In the genomic region with DNA sequence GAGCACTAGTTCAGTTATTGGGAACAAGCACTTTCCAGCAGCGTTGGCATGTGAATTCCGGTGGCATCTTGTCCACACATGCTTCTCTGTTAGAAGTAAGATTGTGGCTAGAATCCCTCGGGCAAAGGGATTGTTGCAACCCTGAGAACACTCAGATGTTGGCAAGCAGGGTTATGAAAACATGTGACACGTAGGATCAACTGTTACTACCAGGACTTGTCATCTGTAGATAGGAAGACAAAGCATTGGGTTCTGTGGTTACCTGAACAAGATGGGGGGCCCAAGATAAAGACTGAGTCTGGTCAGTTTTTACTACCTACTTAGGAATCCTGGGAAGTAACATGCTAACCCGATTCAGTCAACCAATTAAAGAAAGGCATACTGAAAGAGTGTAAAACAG, we compare ENCODE assay signal across 19 mouse cellular contexts. TPM values are rescaled to one million over a fixed set of nuclear protein-coding genes. Genes with fewer than 3 reads are reported as not detected.
DNase-seq lines count a peak whose midpoint lies in the region; ATAC-seq lines count a peak whose summit lies in the region.
"Had no signal": no experiment of that assay in that cellular context is flagged by ENCODE, and none has a peak within 500 bp of the region (broad histone marks: within the 10 kb centered on the region; RNA-seq: fewer than 3 reads in every experiment).

No protein-coding gene starts in this region.

- no peak for ATAC-seq in liver, embryonic 16.5 days (ENCODE audit: low read depth)
- no peak for ATAC-seq in liver, embryonic 11.5 days (replicated peaks; ENCODE audit: low FRiP score)
- peak; percentile 66 for ATAC-seq in megakaryocyte-erythroid progenitor cell, adult 5-6 weeks (replicated peaks; ENCODE audit: low FRiP score, low TSS enrichment, poor library complexity, severe bottlenecking)

- no peaks in the 10 kb centered on the region; the same call in 1 of the 2 replicates for H3K4me1 ChIP-seq in liver, embryonic 16.5 days (ENCODE audit: control insufficient read depth, low read depth, low read length)
- no peaks in the 10 kb centered on the region for H3K4me1 ChIP-seq in liver, embryonic 11.5 days (replicated peaks; ENCODE audit: control insufficient read depth, insufficient read depth, low read length)
- H3K4me1 ChIP-seq: embryonic facial prominence, embryonic 12.5 days; forebrain, embryonic 12.5 days; hindbrain, embryonic 15.5 days; midbrain, embryonic 13.5 days had no signal

- no peak overlapping the region for H3K4me3 ChIP-seq in liver, embryonic 16.5 days (ENCODE audit: low read depth, low read length)
- H3K4me3 ChIP-seq in liver, embryonic 11.5 days (ENCODE audit: low read depth, low read length), result no peak overlapping the region
- H3K4me3 ChIP-seq: embryonic facial prominence, embryonic 12.5 days; forebrain, embryonic 12.5 days; heart, embryonic 13.5 days; hindbrain, embryonic 15.5 days; midbrain, embryonic 13.5 days had no signal

- H3K27me3 ChIP-seq in liver, embryonic 16.5 days (ENCODE audit: control insufficient read depth, insufficient read depth, low read depth, low read length), result no peaks in the 10 kb centered on the region
- H3K27me3 ChIP-seq in liver, embryonic 11.5 days (replicated peaks; ENCODE audit: control insufficient read depth, insufficient read depth, low read length), result no peaks in the 10 kb centered on the region
- H3K27me3 ChIP-seq: embryonic facial prominence, embryonic 12.5 days; forebrain, embryonic 12.5 days; heart, embryonic 13.5 days; hindbrain, embryonic 15.5 days; midbrain, embryonic 13.5 days had no signal

- H3K9me3 ChIP-seq in liver, embryonic 16.5 days (replicated peaks; ENCODE audit: control insufficient read depth, low read length), result no peaks in the 10 kb centered on the region
- H3K9me3 ChIP-seq in liver, embryonic 11.5 days (ENCODE audit: control insufficient read depth, low read length), result no peaks in the 10 kb centered on the region
- H3K9me3 ChIP-seq: embryonic facial prominence, embryonic 12.5 days; forebrain, embryonic 12.5 days; heart, embryonic 13.5 days; hindbrain, embryonic 15.5 days; midbrain, embryonic 13.5 days had no signal

- H3K27ac ChIP-seq in liver, embryonic 16.5 days (ENCODE audit: low read length), result 0 out of 2 replicates have a peak overlapping the region, but pooled peaks have one; percentile 4
- no peak overlapping the region for H3K27ac ChIP-seq in liver, embryonic 11.5 days (ENCODE audit: low read depth, low read length)
- H3K27ac ChIP-seq: embryonic facial prominence, embryonic 12.5 days; forebrain, embryonic 12.5 days; heart, embryonic 13.5 days; hindbrain, embryonic 15.5 days; midbrain, embryonic 13.5 days had no signal

- peak; percentile 47 for DNase-seq in adrenal gland, postnatal 10 days
- no peak for DNase-seq in adrenal gland, adult 8-10 months
- DNase-seq in liver, embryonic 11.5 days (ENCODE audit: low spot score), result no peak
- peak; percentile 80 for DNase-seq in adipocyte (ENCODE audit: low spot score)
- no peak for DNase-seq in spleen, postnatal 14 days (ENCODE audit: low spot score in 2 of 2)
- no peak for DNase-seq in layer of hippocampus, adult 11-12 months (ENCODE audit: low spot score)
- DNase-seq: cerebellum, adult 8-10 months; gastrocnemius, postnatal 25 days; heart, postnatal 36 days; retina, postnatal 1 day; right cerebral cortex, postnatal 4 days; thymus, postnatal 4 days had no signal

- H3K36me3 ChIP-seq in liver, embryonic 16.5 days (ENCODE audit: control insufficient read depth, insufficient read depth), result peaks cover 7% of the 10 kb centered on the region
- peaks cover 8% of the 10 kb centered on the region; the same call in 1 of the 2 replicates for H3K36me3 ChIP-seq in liver, embryonic 11.5 days (ENCODE audit: control insufficient read depth, insufficient read depth, low read length)

- no peak overlapping the region for H3K9ac ChIP-seq in liver, embryonic 16.5 days (ENCODE audit: low read depth, low read length)
- no peak overlapping the region for H3K9ac ChIP-seq in liver, embryonic 11.5 days (ENCODE audit: low read depth, low read length)
- H3K9ac ChIP-seq: embryonic facial prominence, embryonic 12.5 days; forebrain, embryonic 12.5 days; heart, embryonic 13.5 days; hindbrain, embryonic 15.5 days; midbrain, embryonic 13.5 days had no signal

- H3K4me2 ChIP-seq in liver, embryonic 16.5 days (ENCODE audit: low read depth, low read length), result no peak overlapping the region
- no peak overlapping the region for H3K4me2 ChIP-seq in liver, embryonic 11.5 days
- H3K4me2 ChIP-seq: embryonic facial prominence, embryonic 12.5 days; forebrain, embryonic 12.5 days; heart, embryonic 13.5 days; hindbrain, embryonic 15.5 days; midbrain, embryonic 13.5 days had no signal

- WGBS in liver, embryonic 16.5 days (ENCODE audit: insufficient replicate concordance), result 58% methylated on average over 5 of the region's 5 CpGs
- 73% methylated on average over 5 of the region's 5 CpGs for WGBS in liver, embryonic 11.5 days

RNA-seq across cellular contexts. Expression of gene Hmgcs1, which starts 18.8 kb away (rescaled TPM):
- total RNA-seq in adrenal gland, postnatal 10 days (2021), result 100 to 1,000 TPM; 219 to 270 TPM
- 100 to 1,000 TPM; 154 to 280 (median 237) TPM for total RNA-seq in adrenal gland, adult 8-10 months (2022)
- 208 and 215 TPM in 2 replicates for polyA plus RNA-seq in liver, embryonic 16.5 days (2015; fragmentation: Nextera tagmentation; extraction: Ambion mirVana)
- 119 and 136 TPM in 2 replicates for polyA plus RNA-seq in liver, embryonic 11.5 days (2014; fragmentation: Nextera tagmentation; extraction: Ambion mirVana)
- 13.1 and 15.6 TPM in 2 replicates for total RNA-seq in megakaryocyte-erythroid progenitor cell, adult 5-6 weeks (2014; fragmentation: Nextera tagmentation)
- 25.0 and 38.1 TPM in 2 replicates for total RNA-seq in megakaryocyte-erythroid progenitor cell, adult 5-6 weeks (2017)

RNA-seq across cellular contexts. Expression of gene Nim1k, which starts 46.7 kb away (rescaled TPM):
- total RNA-seq in adrenal gland, postnatal 10 days (2021), result 1 to 10 TPM; 2.0 to 3.6 TPM
- total RNA-seq in adrenal gland, adult 8-10 months (2022), result 1 to 10 TPM; 2.4 to 2.7 (median 2.4) TPM
- 0.06 and 0.12 TPM in 2 replicates for polyA plus RNA-seq in liver, embryonic 16.5 days (2015; fragmentation: Nextera tagmentation; extraction: Ambion mirVana)
- 0.19 and 0.36 TPM in 2 replicates for polyA plus RNA-seq in liver, embryonic 11.5 days (2014; fragmentation: Nextera tagmentation; extraction: Ambion mirVana)
- 0.37 TPM in 1 of 2 replicates, not detected in the other for total RNA-seq in megakaryocyte-erythroid progenitor cell, adult 5-6 weeks (2014; fragmentation: Nextera tagmentation)
- 0.33 and 0.50 TPM in 2 replicates for total RNA-seq in megakaryocyte-erythroid progenitor cell, adult 5-6 weeks (2017)

Comparison
In these comparisons a context has a peak if more than half of its experiments do, and no peak if none do; other contexts are left out.
1. DNase-seq: peak in adrenal gland, postnatal 10 days (single experiment) and adipocyte (single experiment); none in adrenal gland, adult 8-10 months (single experiment), liver, embryonic 11.5 days (single experiment), spleen, postnatal 14 days (0 of 2) and layer of hippocampus, adult 11-12 months (single experiment).